11 mouse cellular contexts compared by ENCODE assay signal in the genomic region with DNA sequence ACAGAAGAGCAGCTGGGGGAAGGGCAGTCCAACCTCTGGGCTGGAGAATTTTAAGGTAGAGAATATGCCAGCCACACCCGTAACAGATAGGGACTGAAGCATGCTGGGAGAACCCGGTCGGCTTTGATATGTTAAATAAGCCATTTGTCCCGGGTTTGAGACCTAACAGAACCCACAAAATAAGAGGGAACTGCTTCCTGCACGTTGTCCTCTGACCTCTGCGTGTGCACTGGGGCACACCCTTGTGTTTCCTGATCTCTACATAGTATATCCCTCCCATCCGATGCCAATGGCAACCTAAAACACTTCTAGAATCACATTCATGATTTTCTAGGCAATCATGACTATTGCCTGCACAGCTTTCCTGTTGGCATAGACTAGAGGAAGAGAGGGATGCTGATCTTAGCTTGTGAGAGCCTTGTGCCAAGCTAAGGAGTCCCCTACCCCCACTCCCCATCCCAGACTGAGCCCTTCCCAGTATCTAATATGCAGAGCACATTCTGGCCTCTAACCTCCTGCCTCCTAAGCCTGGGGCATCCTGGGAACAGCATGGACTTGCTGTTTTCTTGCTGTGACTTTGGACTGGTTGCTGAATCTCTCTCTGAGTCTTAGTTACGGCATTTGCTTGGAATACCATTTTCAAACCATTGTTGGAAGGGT.
"Had no signal": no experiment of that assay in that cellular context is flagged by ENCODE, and none has a peak within 500 bp of the region (broad histone marks: within the 10 kb centered on the region; RNA-seq: fewer than 3 reads in every experiment).

No protein-coding gene starts in this region.

- DNase-seq: liver, postnatal 0 days; lung, adult 2 months; lung, postnatal 14 days; lung, postnatal 36 days; retina, postnatal 1 day; right cerebral cortex, adult 18-20 months; right cerebral cortex, postnatal 25 days; right cerebral cortex, postnatal 4 days; spleen, adult 18-20 months; thymus, adult 18-20 months; thymus, postnatal 36 days had no signal
